Mouse (Mus musculus): ENCODE measurements around the gene Foxp4. TPM values are rescaled to one million over a fixed set of nuclear protein-coding genes. Genes with fewer than 3 reads are reported as not detected.

Foxp4 gene
- total and polyA plus RNA-seq, 3 experiments, result 7.1 to 50.5 TPM; not detected in 1

- H3K9me3 ChIP-seq (replicated peaks; ENCODE audit: insufficient read depth, low read length), result no peaks in the 10 kb centered on the region
- no peaks in the 10 kb centered on the region for H3K27me3 ChIP-seq (ENCODE audit: control insufficient read depth in 1 of 2, insufficient read depth in 2 of 2, low read length in 2 of 2)
- H3K79me2 ChIP-seq (ENCODE audit: control insufficient read depth, insufficient read depth, low read length, poor library complexity), result peaks cover 14% of the 10 kb centered on the region; the same call in 1 of the 2 replicates
- no peak overlapping the region for H3K4me3 ChIP-seq (ENCODE audit: control insufficient read depth in 1 of 2, insufficient read depth in 1 of 2, low read depth in 2 of 2, low read length in 2 of 2)
- H3K9ac ChIP-seq (ENCODE audit: control insufficient read depth, low read depth, low read length, poor library complexity, severe bottlenecking), result no peak overlapping the region
- DNase-seq (ENCODE audit: low read depth, low spot score), result no peak
- no peak overlapping the region for H3K27ac ChIP-seq (ENCODE audit: control insufficient read depth, low read depth, low read length)
- H3K4me1 ChIP-seq (ENCODE audit: control insufficient read depth in 1 of 2, insufficient read depth in 2 of 2, low read length in 2 of 2), result no peaks in the 10 kb centered on the region
- no peak for TF ChIP-seq MYC (IDR thresholded peaks at IDR 0.05; ENCODE audit: low read depth, low read length)
- TF ChIP-seq RCOR1 (IDR thresholded peaks at IDR 0.05; ENCODE audit: low read depth, low read length), result no peak
- no peak for TF ChIP-seq ELF1 (IDR thresholded peaks at IDR 0.05; ENCODE audit: low read depth, low read length)
- no peak for TF ChIP-seq CHD1 (IDR thresholded peaks at IDR 0.05; ENCODE audit: low read depth, low read length)
- no peak for TF ChIP-seq GABPA (IDR thresholded peaks at IDR 0.05; ENCODE audit: low read depth, low read length)
- TF ChIP-seq ETS1 (IDR thresholded peaks at IDR 0.05; ENCODE audit: low read depth, low read length), result no peak
- TF ChIP-seq JUND (IDR thresholded peaks at IDR 0.05; ENCODE audit: low read depth, low read length), result no peak
- no peak for TF ChIP-seq USF2 (IDR thresholded peaks at IDR 0.05; ENCODE audit: borderline replicate concordance in 1 of 2, insufficient read depth in 1 of 2, low read depth in 1 of 2, low read length in 2 of 2)
- no peak for TF ChIP-seq MAX (IDR thresholded peaks at IDR 0.05; ENCODE audit: low read length)
- TF ChIP-seq E2F4 (IDR thresholded peaks at IDR 0.05; ENCODE audit: borderline replicate concordance, low read depth, low read length), result no peak
- no peak for TF ChIP-seq POLR2A (IDR thresholded peaks at IDR 0.05; ENCODE audit: control insufficient read depth in 1 of 2, insufficient read depth in 1 of 2, low read depth in 1 of 2, low read length in 2 of 2, poor library complexity in 1 of 2)
- TF ChIP-seq ZNF384 (IDR thresholded peaks at IDR 0.05; ENCODE audit: low read depth, low read length), result no peak
- TF ChIP-seq CTCF (IDR thresholded peaks at IDR 0.05 in 2 of 3, conservative IDR thresholded peaks at IDR 0.05 in 1 of 3; ENCODE audit: control insufficient read depth in 1 of 3, insufficient read depth in 1 of 3, low read depth in 2 of 3, low read length in 3 of 3, poor library complexity in 1 of 3, severe bottlenecking in 1 of 3), result no peak
- no peak for TF ChIP-seq POLR2AphosphoS5 (IDR thresholded peaks at IDR 0.05; ENCODE audit: borderline replicate concordance, low read depth, low read length)
- TF ChIP-seq MYB (IDR thresholded peaks at IDR 0.05; ENCODE audit: low read depth, low read length), result no peak
- TF ChIP-seq EP300 (IDR thresholded peaks at IDR 0.05; ENCODE audit: low read depth in 1 of 2, low read length in 2 of 2), result no peak
- TF ChIP-seq MXI1 (IDR thresholded peaks at IDR 0.05; ENCODE audit: low read depth, low read length), result no peak
- no peak for TF ChIP-seq BHLHE40 (IDR thresholded peaks at IDR 0.05; ENCODE audit: borderline replicate concordance, low read depth, low read length)
- TF ChIP-seq SIN3A (IDR thresholded peaks at IDR 0.05; ENCODE audit: low read length), result no peak
- H3K36me3 ChIP-seq (ENCODE audit: control insufficient read depth in 1 of 2, insufficient read depth in 2 of 2, low read length in 2 of 2), result no peaks in the 10 kb centered on the region; a peak in 1 of 4 replicates
Observed at GRCm38 (mm10) chr17:47917907-47918306, 6.5 kb downstream of the Foxp4 start.

GRCm38 (mm10) chr17:47917212-47917611, 7.2 kb downstream of the Foxp4 start:
- H3K9me3 ChIP-seq (replicated peaks; ENCODE audit: insufficient read depth, low read length), result no peaks in the 10 kb centered on the region
- H3K79me2 ChIP-seq (ENCODE audit: control insufficient read depth, insufficient read depth, low read length, poor library complexity), result peaks cover 14% of the 10 kb centered on the region; the same call in 1 of the 2 replicates
- no peaks in the 10 kb centered on the region for H3K4me1 ChIP-seq (ENCODE audit: control insufficient read depth in 1 of 2, insufficient read depth in 2 of 2, low read length in 2 of 2)
- no peak overlapping the region for H3K27ac ChIP-seq (ENCODE audit: control insufficient read depth, low read depth, low read length)
- H3K36me3 ChIP-seq (ENCODE audit: control insufficient read depth in 1 of 2, insufficient read depth in 2 of 2, low read length in 2 of 2), result no peaks in the 10 kb centered on the region; a peak in 1 of 4 replicates
- TF ChIP-seq USF2 (IDR thresholded peaks at IDR 0.05; ENCODE audit: borderline replicate concordance in 1 of 2, insufficient read depth in 1 of 2, low read depth in 1 of 2, low read length in 2 of 2), result no peak
- H3K9ac ChIP-seq (ENCODE audit: control insufficient read depth, low read depth, low read length, poor library complexity, severe bottlenecking), result no peak overlapping the region
- no peak overlapping the region for H3K4me3 ChIP-seq (ENCODE audit: control insufficient read depth in 1 of 2, insufficient read depth in 1 of 2, low read depth in 2 of 2, low read length in 2 of 2)
- H3K27me3 ChIP-seq (ENCODE audit: control insufficient read depth in 1 of 2, insufficient read depth in 2 of 2, low read length in 2 of 2), result no peaks in the 10 kb centered on the region
- no peak for DNase-seq (ENCODE audit: low read depth, low spot score)
